Mouse (Mus musculus) olfactory bulb, adult 2 months (tissue): ENCODE results near the gene Acly.

ENCODE experiments used
- CTCF ChIP-seq: fragments of 200-500 bp; IDR thresholded peaks from 2 replicates; pipeline ENCODE4 v1.5.1; 2012; ENCODE audit warnings: low read depth, mild to moderate bottlenecking, low read length, moderate library complexity; ENCODE audit not compliant: insufficient read depth
- POLR2A ChIP-seq: fragments of 200-500 bp; IDR thresholded peaks from 2 replicates; pipeline ENCODE4 v1.6.1; 2012; ENCODE audit warnings: mild to moderate bottlenecking, low read depth, low read length, moderate library complexity; ENCODE audit not compliant: insufficient read depth

GRCm38 (mm10) chr11:100524358-100524757 lies 3.4 kb downstream of the Acly start:
- TF ChIP-seq CTCF: no peak
- TF ChIP-seq POLR2A: no peak
